Mouse (Mus musculus): ENCODE results near the gene Eif3i. TPM values are rescaled to one million over a fixed set of nuclear protein-coding genes. Genes with fewer than 3 reads are reported as not detected.
A peak's percentile ranks its signal among the peaks of the same experiment; 100 is the strongest.

Gene Eif3i
- total and polyA plus RNA-seq, 3 experiments: 116 to 185 (median 132) TPM

- intact Hi-C loops (cut with DNase I): loop anchor here (5.0 kb wide), 1 partner anchor 286 kb away; no protein-coding TSS in a partner anchor
- peaks cover 22% of the 10 kb centered on the region for H3K4me1 ChIP-seq (ENCODE audit: control insufficient read depth, insufficient read depth, low read length)
- no peaks in the 10 kb centered on the region; the same call in 1 of the 2 replicates for H3K79me2 ChIP-seq (replicated peaks; ENCODE audit: control insufficient read depth, insufficient read depth, low read length)
- TF ChIP-seq CTCF (IDR thresholded peaks at IDR 0.05) (no peak), POLR2A (IDR thresholded peaks at IDR 0.05; ENCODE audit: insufficient read depth, low read depth, low read length) (no peak), EP300 (IDR thresholded peaks at IDR 0.05; ENCODE audit: insufficient read depth, low read depth, low read length) (no peak)
- no peak for DNase-seq
- H3K4me3 ChIP-seq: peak overlapping the region; percentile 64
- H3K9ac ChIP-seq (ENCODE audit: low read depth, low read length): no peak overlapping the region; the same call in 1 of the 2 replicates
- no peaks in the 10 kb centered on the region for H3K27me3 ChIP-seq (ENCODE audit: control insufficient read depth, insufficient read depth, low read length)
- WGBS: 90% methylated on average over 5 of the region's 5 CpGs
- peak overlapping the region; percentile 92 for H3K27ac ChIP-seq
- peaks cover 3% of the 10 kb centered on the region; the same call in 1 of the 2 replicates for H3K36me3 ChIP-seq (ENCODE audit: control insufficient read depth, insufficient read depth, low read length)
Measured at GRCm38 (mm10) chr4:129618031-129618430, 17.6 kb upstream of the Eif3i start.

DNA sequence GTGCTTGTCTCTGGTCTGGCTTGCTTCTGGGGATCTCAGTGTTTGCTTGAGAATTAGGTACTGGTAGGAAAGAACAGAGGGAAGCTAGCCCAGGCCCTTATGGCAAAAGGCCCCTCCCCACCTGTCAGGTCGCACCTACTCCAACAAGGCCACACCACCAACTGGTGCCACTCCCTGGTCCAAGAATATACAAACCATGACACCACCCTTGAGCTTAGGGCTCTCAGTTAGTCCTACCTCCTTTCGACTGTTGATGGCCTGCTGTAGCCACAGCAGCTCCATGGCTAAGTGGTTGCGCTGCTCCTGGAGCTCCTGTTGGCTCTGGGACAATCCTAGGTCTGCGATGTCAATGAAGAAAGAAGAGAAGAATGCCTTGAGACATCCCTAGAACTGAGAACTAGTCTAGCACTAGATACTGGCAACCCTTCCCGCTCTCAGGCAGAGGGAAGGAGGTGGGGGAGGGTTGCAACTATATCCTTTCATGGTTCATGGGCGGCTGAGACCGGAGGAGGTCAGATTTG, 16.7 kb upstream of the Eif3i start:
- TF ChIP-seq POLR2A (IDR thresholded peaks at IDR 0.05; ENCODE audit: insufficient read depth, low read depth, low read length) (no peak), CTCF (IDR thresholded peaks at IDR 0.05) (no peak)
- DNase-seq: no peak
- Histone ChIP-seq H3K27ac (no peak overlapping the region), H3K36me3 (ENCODE audit: control insufficient read depth, insufficient read depth, low read length) (peaks cover 3% of the 10 kb centered on the region; the same call in 1 of the 2 replicates), H3K27me3 (ENCODE audit: control insufficient read depth, insufficient read depth, low read length) (no peaks in the 10 kb centered on the region), H3K4me1 (ENCODE audit: control insufficient read depth, insufficient read depth, low read length) (peaks cover 14% of the 10 kb centered on the region), H3K79me2 (replicated peaks; ENCODE audit: control insufficient read depth, insufficient read depth, low read length) (no peaks in the 10 kb centered on the region; the same call in 1 of the 2 replicates), H3K4me3 (no peak overlapping the region), H3K9ac (ENCODE audit: low read depth, low read length) (no peak overlapping the region)
- 90% methylated on average over 7 of the region's 7 CpGs for WGBS
- intact Hi-C loops (cut with DNase I): loop anchor here (5.0 kb wide), 1 partner anchor 285 kb away; no protein-coding TSS in a partner anchor

GRCm38 (mm10) chr4:129616631-129617030, 16.2 kb upstream of the Eif3i start:
- Histone ChIP-seq H3K79me2 (replicated peaks; ENCODE audit: control insufficient read depth, insufficient read depth, low read length) (no peaks in the 10 kb centered on the region), H3K4me3 (no peak overlapping the region), H3K27ac (no peak overlapping the region), H3K36me3 (ENCODE audit: control insufficient read depth, insufficient read depth, low read length) (no peaks in the 10 kb centered on the region), H3K4me1 (ENCODE audit: control insufficient read depth, insufficient read depth, low read length) (peaks cover 8% of the 10 kb centered on the region), H3K9ac (ENCODE audit: low read depth, low read length) (no peak overlapping the region), H3K27me3 (ENCODE audit: control insufficient read depth, insufficient read depth, low read length) (no peaks in the 10 kb centered on the region)
- WGBS: 78% methylated on average over 3 of the region's 3 CpGs
- TF ChIP-seq EP300 (IDR thresholded peaks at IDR 0.05; ENCODE audit: insufficient read depth, low read depth, low read length) (no peak), CTCF (IDR thresholded peaks at IDR 0.05) (no peak), POLR2A (IDR thresholded peaks at IDR 0.05; ENCODE audit: insufficient read depth, low read depth, low read length) (no peak)
- no peak for DNase-seq
- intact Hi-C loops (cut with DNase I): loop anchor here (5.0 kb wide), 1 partner anchor 284 kb away; no protein-coding TSS in a partner anchor

GRCm38 (mm10) chr4:129615801-129616290, 15.4 kb upstream of the Eif3i start:
- 85% methylated on average over 9 of the region's 9 CpGs for WGBS
- no peak overlapping the region for H3K9ac ChIP-seq (ENCODE audit: low read depth, low read length)
- no peak overlapping the region for H3K4me3 ChIP-seq
- TF ChIP-seq POLR2A (IDR thresholded peaks at IDR 0.05; ENCODE audit: insufficient read depth, low read depth, low read length) (no peak), EP300 (IDR thresholded peaks at IDR 0.05; ENCODE audit: insufficient read depth, low read depth, low read length) (no peak), CTCF (IDR thresholded peaks at IDR 0.05) (no peak)
- intact Hi-C loops (cut with DNase I): loop anchor here (5.0 kb wide), 1 partner anchor 284 kb away; no protein-coding TSS in a partner anchor
- H3K4me1 ChIP-seq (ENCODE audit: control insufficient read depth, insufficient read depth, low read length): peaks cover 8% of the 10 kb centered on the region
- no peaks in the 10 kb centered on the region for H3K27me3 ChIP-seq (ENCODE audit: control insufficient read depth, insufficient read depth, low read length)
- no peaks in the 10 kb centered on the region for H3K36me3 ChIP-seq (ENCODE audit: control insufficient read depth, insufficient read depth, low read length)
- no peak for DNase-seq
- no peaks in the 10 kb centered on the region for H3K79me2 ChIP-seq (replicated peaks; ENCODE audit: control insufficient read depth, insufficient read depth, low read length)
- H3K27ac ChIP-seq: no peak overlapping the region

DNA sequence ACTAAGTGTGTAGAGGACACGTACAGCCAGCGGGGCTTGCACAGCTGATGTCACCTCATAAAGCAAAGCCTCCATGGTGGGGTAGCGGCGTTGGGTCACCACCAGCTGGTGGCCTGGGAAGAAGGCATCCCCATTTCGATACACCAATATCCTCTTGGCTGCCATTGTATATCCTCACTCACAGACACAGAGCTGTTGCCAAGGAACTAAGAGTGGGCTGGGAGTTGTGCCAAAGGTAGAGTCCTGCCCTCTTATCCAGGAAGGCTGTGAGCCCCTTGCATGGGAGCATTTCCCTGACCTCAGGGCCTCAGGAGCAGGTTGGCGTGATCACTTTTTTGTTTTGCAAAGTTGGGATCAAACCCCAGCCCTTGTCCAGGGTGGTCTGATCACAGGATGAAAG, 13.6 kb upstream of the Eif3i start, which contains the start of gene Dcdc2b:
TSS of gene Dcdc2b (minus strand) at position 165 of the 400 bp plus-strand sequence.
- intact Hi-C loops (cut with DNase I): no loop called here
- peak; percentile 55 to 58 for DNase-seq
- 43% methylated on average over 6 of the region's 6 CpGs for WGBS

DNA sequence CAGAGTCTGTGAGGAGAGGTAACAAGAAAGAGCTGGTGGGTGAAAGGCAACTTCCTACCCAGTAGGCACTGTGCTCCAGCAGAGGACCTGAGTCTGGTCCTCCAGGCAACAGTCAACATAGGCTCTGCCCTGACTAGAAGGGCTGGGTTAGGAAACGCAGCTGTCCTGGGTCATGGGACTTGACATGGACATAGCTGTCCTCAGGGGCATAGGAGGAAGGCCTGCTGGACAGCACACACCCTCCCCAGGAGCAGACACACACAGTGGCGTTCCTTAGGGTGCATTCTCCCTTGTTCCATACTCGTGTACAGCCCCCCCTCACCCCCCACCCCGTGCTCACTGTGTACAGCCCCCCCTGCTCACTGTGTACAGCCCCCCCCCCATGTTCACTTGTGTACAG, 10.0 kb upstream of the Eif3i start:
- no peak for DNase-seq
- no peaks in the 10 kb centered on the region for H3K79me2 ChIP-seq (replicated peaks; ENCODE audit: control insufficient read depth, insufficient read depth, low read length)
- H3K27me3 ChIP-seq (ENCODE audit: control insufficient read depth, insufficient read depth, low read length): no peaks in the 10 kb centered on the region
- TF ChIP-seq CTCF (IDR thresholded peaks at IDR 0.05) (no peak), EP300 (IDR thresholded peaks at IDR 0.05; ENCODE audit: insufficient read depth, low read depth, low read length) (no peak), POLR2A (IDR thresholded peaks at IDR 0.05; ENCODE audit: insufficient read depth, low read depth, low read length) (no peak)
- H3K4me3 ChIP-seq: no peak overlapping the region
- no peaks in the 10 kb centered on the region; the same call in 1 of the 2 replicates for H3K4me1 ChIP-seq (ENCODE audit: control insufficient read depth, insufficient read depth, low read length)
- no peak overlapping the region for H3K9ac ChIP-seq (ENCODE audit: low read depth, low read length)
- no peaks in the 10 kb centered on the region for H3K36me3 ChIP-seq (ENCODE audit: control insufficient read depth, insufficient read depth, low read length)
- no peak overlapping the region for H3K27ac ChIP-seq
- WGBS: 48% methylated on average over 4 of the region's 4 CpGs
- intact Hi-C loops (cut with DNase I): no loop called here

More for the DNA sequence above, 13.6 kb upstream of the Eif3i start, which contains the start of gene Dcdc2b:
- no peak for TF ChIP-seq CTCF (IDR thresholded peaks at IDR 0.05)
- 0 out of 2 replicates have a peak, but pooled peaks have one; percentile 8 for TF ChIP-seq POLR2A (IDR thresholded peaks at IDR 0.05; ENCODE audit: insufficient read depth, low read depth, low read length)
- no peak for TF ChIP-seq EP300 (IDR thresholded peaks at IDR 0.05; ENCODE audit: insufficient read depth, low read depth, low read length)
- Histone ChIP-seq H3K27ac (no peak within 1 kb of the TSS; the same call in 1 of the 2 replicates), H3K36me3 (ENCODE audit: control insufficient read depth, insufficient read depth, low read length) (no peaks in the 10 kb centered on the region), H3K4me1 (ENCODE audit: control insufficient read depth, insufficient read depth, low read length) (peaks cover 4% of the 10 kb centered on the region; the same call in 1 of the 2 replicates), H3K9ac (ENCODE audit: low read depth, low read length) (no peak within 1 kb of the TSS), H3K79me2 (replicated peaks; ENCODE audit: control insufficient read depth, insufficient read depth, low read length) (no peaks in the 10 kb centered on the region), H3K4me3 (no peak within 1 kb of the TSS), H3K27me3 (ENCODE audit: control insufficient read depth, insufficient read depth, low read length) (no peaks in the 10 kb centered on the region)
